Mouse (Mus musculus) MEL (cell line): ENCODE measurements around the gene Traf3ip2.

Experiments
- CHD2 ChIP-seq: IDR thresholded peaks from 2 replicates; pipeline ENCODE4 v1.6.1; 2011; ENCODE audit warnings: low read length, improper control_type of control experiment
- CTCF ChIP-seq, 3 experiments: IDR thresholded peaks in 2 of 3; conservative IDR thresholded peaks in 1 of 3; 2 replicates each; pipeline ENCODE4 v1.5.1; 2011 to 2012; ENCODE audit warnings: low read length in 3 of 3, low read depth in 2 of 3, mild to moderate bottlenecking in 2 of 3, improper control_type of control experiment in 1 of 3, inconsistent platforms in 1 of 3, mixed read lengths in 1 of 3, moderate library complexity in 1 of 3; ENCODE audit not compliant: control insufficient read depth in 1 of 3, insufficient read depth in 1 of 3, poor library complexity in 1 of 3, severe bottlenecking in 1 of 3
- E2F4 ChIP-seq: IDR thresholded peaks from 2 replicates; pipeline ENCODE4 v1.6.1; 2011; ENCODE audit warnings: low read depth, low read length, improper control_type of control experiment, borderline replicate concordance
- EP300 ChIP-seq, 2 experiments: IDR thresholded peaks; 2 replicates each; pipeline ENCODE4 v1.6.1; 2011; ENCODE audit warnings: improper control_type of control experiment in 2 of 2, low read length in 2 of 2, low read depth in 1 of 2, mild to moderate bottlenecking in 1 of 2
- GATA1 ChIP-seq: IDR thresholded peaks from 2 replicates; pipeline ENCODE4 v1.6.1; 2011; ENCODE audit warnings: low read depth, low read length, improper control_type of control experiment
- MAFK ChIP-seq: IDR thresholded peaks from 2 replicates; pipeline ENCODE4 v1.6.1; 2011; ENCODE audit warnings: low read depth, mild to moderate bottlenecking, low read length, improper control_type of control experiment, borderline replicate concordance
- MAZ ChIP-seq: IDR thresholded peaks from 2 replicates; pipeline ENCODE4 v1.6.1; 2012; ENCODE audit warnings: low read depth, mild to moderate bottlenecking, inconsistent platforms, low read length, improper control_type of control experiment
- POLR2A ChIP-seq, 2 experiments: IDR thresholded peaks; 2 replicates each; pipeline ENCODE4 v1.6.1; 2011 to 2012; ENCODE audit warnings: low read length in 2 of 2, mild to moderate bottlenecking in 2 of 2, control low read depth in 1 of 2, improper control_type of control experiment in 1 of 2, low read depth in 1 of 2, moderate library complexity in 1 of 2; ENCODE audit not compliant: control insufficient read depth in 1 of 2, insufficient read depth in 1 of 2, poor library complexity in 1 of 2
- TCF12 ChIP-seq: IDR thresholded peaks from 2 replicates; pipeline ENCODE4 v1.6.1; 2014; ENCODE audit warnings: low read depth, mild to moderate bottlenecking, inconsistent platforms, low read length, improper control_type of control experiment, moderate library complexity
- USF2 ChIP-seq, 2 experiments: IDR thresholded peaks; 2 replicates each; pipeline ENCODE4 v1.6.1; 2011 to 2012; ENCODE audit warnings: improper control_type of control experiment in 2 of 2, low read length in 2 of 2, borderline replicate concordance in 1 of 2, inconsistent platforms in 1 of 2, low read depth in 1 of 2, mild to moderate bottlenecking in 1 of 2; ENCODE audit not compliant: insufficient read depth in 1 of 2
- ZNF384 ChIP-seq: IDR thresholded peaks from 2 replicates; pipeline ENCODE4 v1.6.1; 2012; ENCODE audit warnings: low read depth, mild to moderate bottlenecking, inconsistent platforms, low read length, improper control_type of control experiment

DNA sequence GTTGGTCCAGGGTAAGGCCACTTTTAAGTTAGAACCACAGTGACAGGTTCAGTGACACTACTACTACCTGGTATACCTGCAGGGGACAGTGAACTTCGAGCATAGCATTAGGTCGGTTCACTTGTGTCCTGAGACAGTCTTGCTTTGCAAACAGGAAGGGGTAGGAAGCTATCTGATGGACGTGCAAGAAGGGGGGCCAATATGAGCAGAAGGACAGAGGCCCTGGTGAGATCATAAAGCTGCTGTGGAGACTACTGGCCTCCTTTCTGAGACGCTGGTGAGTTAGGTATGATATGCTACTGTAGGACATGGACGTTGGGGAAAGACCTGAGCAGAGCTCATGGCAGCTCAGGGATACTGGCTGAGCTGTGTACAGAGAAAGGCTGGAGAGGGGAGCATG lies 7.9 kb downstream of the Traf3ip2 start:
- no peak for TF ChIP-seq CTCF (IDR thresholded peaks at IDR 0.05 in 2 of 3, conservative IDR thresholded peaks at IDR 0.05 in 1 of 3; ENCODE audit: control insufficient read depth in 1 of 3, insufficient read depth in 1 of 3, low read depth in 2 of 3, low read length in 3 of 3, poor library complexity in 1 of 3, severe bottlenecking in 1 of 3)
- TF ChIP-seq USF2 (IDR thresholded peaks at IDR 0.05; ENCODE audit: borderline replicate concordance in 1 of 2, insufficient read depth in 1 of 2, low read depth in 1 of 2, low read length in 2 of 2) = no peak
- TF ChIP-seq POLR2A (IDR thresholded peaks at IDR 0.05; ENCODE audit: control insufficient read depth in 1 of 2, insufficient read depth in 1 of 2, low read depth in 1 of 2, low read length in 2 of 2, poor library complexity in 1 of 2) = no peak
- TF ChIP-seq MAZ = no peak
- no peak for TF ChIP-seq TCF12
- TF ChIP-seq CHD2 = no peak
- no peak for TF ChIP-seq GATA1
- no peak for TF ChIP-seq E2F4
- TF ChIP-seq ZNF384 = no peak
- no peak for TF ChIP-seq EP300 (IDR thresholded peaks at IDR 0.05; ENCODE audit: low read depth in 1 of 2, low read length in 2 of 2)
- no peak for TF ChIP-seq MAFK
